20 mouse cellular contexts compared by ENCODE assay signal in the genomic region with DNA sequence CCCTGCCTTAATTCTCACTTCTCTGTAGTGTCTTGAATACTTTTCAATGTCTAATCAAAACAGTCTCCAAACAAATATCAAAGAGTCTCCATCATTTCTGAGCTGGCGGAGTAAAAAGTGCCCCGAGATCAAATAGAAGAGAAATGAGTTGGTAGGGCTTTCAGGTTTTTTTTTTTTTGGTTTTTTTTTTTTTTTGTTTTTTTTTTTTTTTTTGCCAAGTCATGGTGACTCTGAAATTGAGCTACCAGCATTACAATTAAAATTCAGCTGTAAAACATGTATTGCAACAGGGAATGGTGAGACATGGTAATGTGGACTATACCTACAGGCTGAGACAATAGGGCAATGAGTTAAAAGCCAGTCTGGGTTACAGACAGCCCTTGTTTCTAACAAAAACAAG. TPM values are rescaled to one million over a fixed set of nuclear protein-coding genes. Genes with fewer than 3 reads are reported as not detected.
A peak's percentile ranks its signal among the peaks of the same experiment; 100 is the strongest.
DNase-seq lines count a peak whose midpoint lies in the region; TF ChIP-seq lines count a peak whose summit lies in the region.
"Had no signal": no experiment of that assay in that cellular context is flagged by ENCODE, and none has a peak within 500 bp of the region (broad histone marks: within the 10 kb centered on the region; RNA-seq: fewer than 3 reads in every experiment).

No protein-coding gene starts in this region.

- no peak; a peak in 2 of 4 replicates for TF ChIP-seq EP300 in MEL (IDR thresholded peaks at IDR 0.05; ENCODE audit: low read depth in 1 of 2, low read length in 2 of 2)

- no peak overlapping the region for H3K9ac ChIP-seq in MEL (ENCODE audit: control insufficient read depth, low read depth, low read length, poor library complexity, severe bottlenecking)
- H3K9ac ChIP-seq: embryonic facial prominence, embryonic 13.5 days; embryonic facial prominence, embryonic 15.5 days; forebrain, embryonic 12.5 days had no signal

- DNase-seq in 416B (ENCODE audit: low read depth) (peak; percentile 20), MEL (ENCODE audit: low read depth, low spot score) (peak; percentile 41)
- DNase-seq in heart, postnatal 25 days (ENCODE audit: low spot score) = no peak
- DNase-seq in cerebellum, adult 2 months = no peak
- DNase-seq: adrenal gland, adult 2 months; adrenal gland, postnatal 10 days; adrenal gland, postnatal 25 days; cerebellum, adult 11-12 months; cerebellum, adult 8-10 months; cerebellum, adult 9-11 months; cerebellum, postnatal 14 days; cerebellum, postnatal 36 days; embryo, embryonic 11 days had no signal

- TF ChIP-seq CTCF in MEL (IDR thresholded peaks at IDR 0.05 in 2 of 3, conservative IDR thresholded peaks at IDR 0.05 in 1 of 3; ENCODE audit: control insufficient read depth in 1 of 3, insufficient read depth in 1 of 3, low read depth in 2 of 3, low read length in 3 of 3, poor library complexity in 1 of 3, severe bottlenecking in 1 of 3) = no peak
- TF ChIP-seq CTCF in cerebellum, adult 2 months (IDR thresholded peaks at IDR 0.05; ENCODE audit: borderline replicate concordance, insufficient read depth, low read depth, low read length) = no peak

- no peaks in the 10 kb centered on the region for H3K27me3 ChIP-seq in MEL (ENCODE audit: control insufficient read depth in 1 of 2, insufficient read depth in 2 of 2, low read length in 2 of 2)
- H3K27me3 ChIP-seq in cerebellum, adult 2 months (ENCODE audit: control insufficient read depth, insufficient read depth, low read length) = no peaks in the 10 kb centered on the region
- H3K27me3 ChIP-seq: embryonic facial prominence, embryonic 13.5 days; embryonic facial prominence, embryonic 15.5 days; forebrain, embryonic 12.5 days had no signal

- no peaks in the 10 kb centered on the region for H3K9me3 ChIP-seq in MEL (replicated peaks; ENCODE audit: insufficient read depth, low read length)
- H3K9me3 ChIP-seq: embryonic facial prominence, embryonic 13.5 days; embryonic facial prominence, embryonic 15.5 days; forebrain, embryonic 12.5 days had no signal

- H3K4me1 ChIP-seq in MEL (ENCODE audit: control insufficient read depth in 1 of 2, insufficient read depth in 2 of 2, low read length in 2 of 2) = peaks cover 17 to 32% of the 10 kb centered on the region in 2 experiments
- H3K4me1 ChIP-seq in cerebellum, adult 2 months (ENCODE audit: control insufficient read depth, insufficient read depth, low read length) = no peaks in the 10 kb centered on the region
- H3K4me1 ChIP-seq: embryonic facial prominence, embryonic 13.5 days; embryonic facial prominence, embryonic 15.5 days; forebrain, embryonic 10.5 days; forebrain, embryonic 12.5 days had no signal

- H3K36me3 ChIP-seq in MEL (ENCODE audit: control insufficient read depth in 1 of 2, insufficient read depth in 2 of 2, low read length in 2 of 2) (peaks cover 0 to 28% of the 10 kb centered on the region in 2 experiments; a peak in 2 of 4 replicates), macrophage (ENCODE audit: inconsistent target) (no peaks in the 10 kb centered on the region)
- H3K36me3 ChIP-seq: embryonic facial prominence, embryonic 13.5 days; embryonic facial prominence, embryonic 15.5 days; forebrain, embryonic 10.5 days; forebrain, embryonic 12.5 days; G1E had no signal

- WGBS in macrophage (ENCODE audit: missing documents) = 78% methylated on average over 2 of the region's 2 CpGs
- 96% methylated on average over 2 of the region's 2 CpGs for WGBS in cerebellum, adult 2 months

- no peak for TF ChIP-seq RAD21 in MEL (IDR thresholded peaks at IDR 0.05; ENCODE audit: low read depth, low read length)

- H3K79me2 ChIP-seq in MEL (ENCODE audit: control insufficient read depth, insufficient read depth, low read length, poor library complexity) (no peaks in the 10 kb centered on the region), macrophage (ENCODE audit: inconsistent target) (no peaks in the 10 kb centered on the region)

- H3K27ac ChIP-seq in MEL (ENCODE audit: control insufficient read depth, low read depth, low read length) = peak overlapping the region; percentile 39
- H3K27ac ChIP-seq in macrophage = peak overlapping the region; percentile 65
- no peak overlapping the region for H3K27ac ChIP-seq in cerebellum, adult 2 months (ENCODE audit: insufficient read depth, low read length)
- H3K27ac ChIP-seq: embryonic facial prominence, embryonic 13.5 days; embryonic facial prominence, embryonic 15.5 days; forebrain, embryonic 10.5 days; forebrain, embryonic 12.5 days had no signal

- intact Hi-C loops in heart, postnatal 25 days (cut with DNase I) = no loop called here

- no peak for TF ChIP-seq POLR2A in MEL (IDR thresholded peaks at IDR 0.05; ENCODE audit: control insufficient read depth in 1 of 2, insufficient read depth in 1 of 2, low read depth in 1 of 2, low read length in 2 of 2, poor library complexity in 1 of 2)
- TF ChIP-seq POLR2A in cerebellum, adult 2 months (IDR thresholded peaks at IDR 0.05; ENCODE audit: borderline replicate concordance, insufficient read depth, low read length) = no peak

- H3K4me3 ChIP-seq in MEL (ENCODE audit: control insufficient read depth in 1 of 2, insufficient read depth in 1 of 2, low read depth in 2 of 2, low read length in 2 of 2) (no peak overlapping the region), macrophage (ENCODE audit: inconsistent target) (no peak overlapping the region)
- no peak overlapping the region for H3K4me3 ChIP-seq in cerebellum, adult 2 months (replicated peaks; ENCODE audit: insufficient read depth, low read depth, low read length)
- H3K4me3 ChIP-seq: embryonic facial prominence, embryonic 13.5 days; embryonic facial prominence, embryonic 15.5 days; erythroblast, embryonic 14.5 days; forebrain, embryonic 10.5 days; forebrain, embryonic 12.5 days had no signal

TF ChIP-seq in MEL, 35 proteins besides CTCF, POLR2A, EP300 and RAD21:
- TF ChIP-seq TBP (IDR thresholded peaks at IDR 0.05; ENCODE audit: low read depth, low read length) (no peak), ZKSCAN1 (IDR thresholded peaks at IDR 0.05; ENCODE audit: low read depth, low read length) (peak; percentile 44; the same call in 1 of the 2 replicates), HCFC1 (IDR thresholded peaks at IDR 0.05; ENCODE audit: low read depth, low read length) (no peak), ZNF384 (IDR thresholded peaks at IDR 0.05; ENCODE audit: low read depth, low read length) (peak; percentile 94), POLR2AphosphoS2 (IDR thresholded peaks at IDR 0.05; ENCODE audit: low read length) (no peak), CHD1 (IDR thresholded peaks at IDR 0.05; ENCODE audit: low read depth, low read length) (no peak), TAL1 (IDR thresholded peaks at IDR 0.05; ENCODE audit: low read length) (no peak), MYB (IDR thresholded peaks at IDR 0.05; ENCODE audit: low read depth, low read length) (no peak), GABPA (IDR thresholded peaks at IDR 0.05; ENCODE audit: low read depth, low read length) (peak; percentile 99), ETS1 (IDR thresholded peaks at IDR 0.05; ENCODE audit: low read depth, low read length) (peak; percentile 70), MAX (IDR thresholded peaks at IDR 0.05; ENCODE audit: low read length) (no peak), MAFK (IDR thresholded peaks at IDR 0.05; ENCODE audit: borderline replicate concordance, low read depth, low read length) (0 out of 2 replicates have a peak, but pooled peaks have one; percentile 45), TCF12 (IDR thresholded peaks at IDR 0.05; ENCODE audit: low read depth, low read length) (0 out of 2 replicates have a peak, but pooled peaks have one; percentile 19), MEF2A (IDR thresholded peaks at IDR 0.05; ENCODE audit: extremely low read depth, insufficient replicate concordance, low read depth, low read length, poor library complexity, severe bottlenecking) (no peak), SIN3A (IDR thresholded peaks at IDR 0.05; ENCODE audit: low read length) (0 out of 2 replicates have a peak, but pooled peaks have one; percentile 1), BHLHE40 (IDR thresholded peaks at IDR 0.05; ENCODE audit: borderline replicate concordance, low read depth, low read length) (no peak)

RNA-seq across cellular contexts. Expression of gene Cat, which starts 21.0 kb away (rescaled TPM):
- 36.4 and 48.3 TPM in 2 replicates for total RNA-seq in MEL (2012; rRNA removed)
- polyA plus RNA-seq in MEL (2012; ENCODE audit: insufficient read depth in 1 of 2, insufficient read length in 2 of 2, low read depth in 1 of 2, low replicate concordance in 2 of 2, missing spikeins in 1 of 2) (10 to 100 TPM; 74.3 to 82.0 TPM), macrophage (2018) (207 to 457 TPM (median 368 TPM) in 3 replicates)
- total RNA-seq in macrophage (2018; cell fraction: chromatin; rRNA removed) = 10 to 100 TPM in 17 of 26 experiments, 1 to 10 TPM in 9; 4.4 to 50.8 (median 13.6) TPM
- 100 to 1,000 TPM in 22 of 26 experiments, 10 to 100 TPM in 4; 89.5 to 266 (median 174) TPM for total RNA-seq in macrophage (2018; cell fraction: cytosol; rRNA removed)
- total RNA-seq in macrophage (2018; cell fraction: nucleus; rRNA removed) = 100 to 1,000 TPM in 5 of 26 experiments, 10 to 100 TPM in 21; 28.0 to 154 (median 47.5) TPM
- 100 to 1,000 TPM; 199 to 201 TPM for total RNA-seq in heart, postnatal 25 days (2021)
- 47.6 and 49.1 TPM in 2 replicates for polyA plus RNA-seq in cerebellum, adult 2 months (2012; rRNA removed)

Comparison
In these comparisons a context has a peak if more than half of its experiments do, and no peak if none do; other contexts are left out.
1. DNase-seq: peak in 416B (single experiment) and MEL (single experiment); none in heart, postnatal 25 days (single experiment) and cerebellum, adult 2 months (0 of 2).